Mouse (Mus musculus): ENCODE results near the gene Ttbk1. TPM values are rescaled to one million over a fixed set of nuclear protein-coding genes. Genes with fewer than 3 reads are reported as not detected.
A peak's percentile ranks its signal among the peaks of the same experiment; 100 is the strongest.

The Ttbk1 gene
- polyA plus RNA-seq, 1 experiment = 0.25 TPM

GRCm38 (mm10) chr17:46418628-46419027 lies 68.8 kb downstream of the Ttbk1 start:
- no peak overlapping the region for H3K27ac ChIP-seq (ENCODE audit: insufficient read depth, low read depth, low read length)
- H3K36me3 ChIP-seq (ENCODE audit: control insufficient read depth, insufficient read depth, low read length) = no peaks in the 10 kb centered on the region
- TF ChIP-seq POLR2A (IDR thresholded peaks at IDR 0.05; ENCODE audit: low read depth, low read length) (no peak), CTCF (IDR thresholded peaks at IDR 0.05; ENCODE audit: extremely low read depth, insufficient read length, insufficient replicate concordance, low read depth, low read length) (no peak)
- no peaks in the 10 kb centered on the region for H3K4me1 ChIP-seq (ENCODE audit: control insufficient read depth, insufficient read depth, insufficient read length, low read length)
- 85% methylated on average over 5 of the region's 5 CpGs for WGBS
- no peak overlapping the region for H3K4me3 ChIP-seq (ENCODE audit: low read depth, low read length)
- H3K27me3 ChIP-seq (ENCODE audit: control insufficient read depth, insufficient read depth, low read length) = no peaks in the 10 kb centered on the region

- Histone ChIP-seq H3K27ac (ENCODE audit: insufficient read depth, low read depth, low read length) (no peak overlapping the region), H3K4me3 (ENCODE audit: low read depth, low read length) (no peak overlapping the region), H3K36me3 (ENCODE audit: control insufficient read depth, insufficient read depth, low read length) (peaks cover 25% of the 10 kb centered on the region), H3K27me3 (ENCODE audit: control insufficient read depth, insufficient read depth, low read length) (no peaks in the 10 kb centered on the region), H3K4me1 (ENCODE audit: control insufficient read depth, insufficient read depth, insufficient read length, low read length) (no peaks in the 10 kb centered on the region)
- WGBS = 31% methylated on average over 3 of the region's 3 CpGs
- TF ChIP-seq POLR2A (IDR thresholded peaks at IDR 0.05; ENCODE audit: low read depth, low read length) (no peak), CTCF (IDR thresholded peaks at IDR 0.05; ENCODE audit: extremely low read depth, insufficient read length, insufficient replicate concordance, low read depth, low read length) (no peak)
Observed at GRCm38 (mm10) chr17:46408478-46408877, 79.0 kb downstream of the Ttbk1 start.

GRCm38 (mm10) chr17:46394631-46395030 lies 92.8 kb downstream of the Ttbk1 start:
- Histone ChIP-seq H3K4me1 (ENCODE audit: control insufficient read depth, insufficient read depth, insufficient read length, low read length) (no peaks in the 10 kb centered on the region), H3K27ac (ENCODE audit: insufficient read depth, low read depth, low read length) (no peak overlapping the region), H3K36me3 (ENCODE audit: control insufficient read depth, insufficient read depth, low read length) (peaks cover 10% of the 10 kb centered on the region), H3K27me3 (ENCODE audit: control insufficient read depth, insufficient read depth, low read length) (no peaks in the 10 kb centered on the region), H3K4me3 (ENCODE audit: low read depth, low read length) (no peak overlapping the region)
- 85% methylated on average over 1 of the region's 1 CpGs for WGBS
- TF ChIP-seq POLR2A (IDR thresholded peaks at IDR 0.05; ENCODE audit: low read depth, low read length) = no peak
- no peak for TF ChIP-seq CTCF (IDR thresholded peaks at IDR 0.05; ENCODE audit: extremely low read depth, insufficient read length, insufficient replicate concordance, low read depth, low read length)

GRCm38 (mm10) chr17:46393012-46393411 lies 94.5 kb downstream of the Ttbk1 start:
- Histone ChIP-seq H3K27me3 (ENCODE audit: control insufficient read depth, insufficient read depth, low read length) (no peaks in the 10 kb centered on the region), H3K36me3 (ENCODE audit: control insufficient read depth, insufficient read depth, low read length) (peaks cover 11% of the 10 kb centered on the region), H3K4me3 (ENCODE audit: low read depth, low read length) (no peak overlapping the region), H3K4me1 (ENCODE audit: control insufficient read depth, insufficient read depth, insufficient read length, low read length) (no peaks in the 10 kb centered on the region), H3K27ac (ENCODE audit: insufficient read depth, low read depth, low read length) (no peak overlapping the region)
- TF ChIP-seq CTCF (IDR thresholded peaks at IDR 0.05; ENCODE audit: extremely low read depth, insufficient read length, insufficient replicate concordance, low read depth, low read length) (peak; percentile 45; the same call in 1 of the 2 replicates), POLR2A (IDR thresholded peaks at IDR 0.05; ENCODE audit: low read depth, low read length) (no peak)
- WGBS = 52% methylated on average over 2 of the region's 2 CpGs

Other genes starting within 250 kb of the Ttbk1 start
- 16.2 and 24.6 TPM in 2 replicates for gene Polr1c, start 239.6 kb downstream of the Ttbk1 start, polyA plus RNA-seq (2012; rRNA removed)
- gene Yipf3, start 239.6 kb downstream of the Ttbk1 start, polyA plus RNA-seq (2012; rRNA removed) = 120 and 305 TPM in 2 replicates
- gene Lrrc73, start 234.1 kb downstream of the Ttbk1 start, polyA plus RNA-seq (2012; rRNA removed) = 1.9 and 2.8 TPM in 2 replicates
- gene Tjap1, start 204.6 kb downstream of the Ttbk1 start, polyA plus RNA-seq (2012; rRNA removed) = 43.4 and 89.2 TPM in 2 replicates
- gene Dlk2, start 190.3 kb downstream of the Ttbk1 start, polyA plus RNA-seq (2012; rRNA removed) = 0.27 and 1.0 TPM in 2 replicates
- 28.7 and 37.5 TPM in 2 replicates for gene Abcc10, start 159.3 kb downstream of the Ttbk1 start, polyA plus RNA-seq (2012; rRNA removed)
- gene Zfp318, start 103.9 kb downstream of the Ttbk1 start, polyA plus RNA-seq (2012; rRNA removed) = 1.9 and 5.8 TPM in 2 replicates
- gene Crip3, start 58.7 kb downstream of the Ttbk1 start, polyA plus RNA-seq (2012; rRNA removed) = not detected in 2 replicates
- gene Slc22a7, start 49.2 kb downstream of the Ttbk1 start, polyA plus RNA-seq (2012; rRNA removed) = not detected in 2 replicates
- 3.3 and 6.3 TPM in 2 replicates for gene Dnph1, start 9.0 kb upstream of the Ttbk1 start, polyA plus RNA-seq (2012; rRNA removed)
- gene Cul9, start 58.7 kb upstream of the Ttbk1 start, polyA plus RNA-seq (2012; rRNA removed) = 5.0 and 5.8 TPM in 2 replicates
- gene Srf, start 68.5 kb upstream of the Ttbk1 start, polyA plus RNA-seq (2012; rRNA removed) = 103 and 183 TPM in 2 replicates
- 6.6 and 6.8 TPM in 2 replicates for gene Ptk7, start 141.8 kb upstream of the Ttbk1 start, polyA plus RNA-seq (2012; rRNA removed)
- gene Klc4, start 158.3 kb upstream of the Ttbk1 start, polyA plus RNA-seq (2012; rRNA removed) = 103 and 213 TPM in 2 replicates
- gene Mrpl2, start 158.6 kb upstream of the Ttbk1 start, polyA plus RNA-seq (2012; rRNA removed) = 47.6 and 82.8 TPM in 2 replicates
- 7.6 and 12.1 TPM in 2 replicates for gene Cul7, start 162.7 kb upstream of the Ttbk1 start, polyA plus RNA-seq (2012; rRNA removed)
- gene Rrp36, start 186.7 kb upstream of the Ttbk1 start, polyA plus RNA-seq (2012; rRNA removed) = 30.8 and 47.4 TPM in 2 replicates
- gene Mea1, start 191.1 kb upstream of the Ttbk1 start, polyA plus RNA-seq (2012; rRNA removed) = 38.9 and 52.7 TPM in 2 replicates
- 48.3 and 99.3 TPM in 2 replicates for gene Klhdc3, start 193.2 kb upstream of the Ttbk1 start, polyA plus RNA-seq (2012; rRNA removed)
- gene Ppp2r5d, start 217.4 kb upstream of the Ttbk1 start, polyA plus RNA-seq (2012; rRNA removed) = 32.4 and 150 TPM in 2 replicates
- gene Pex6, start 223.8 kb upstream of the Ttbk1 start, polyA plus RNA-seq (2012; rRNA removed) = 40.1 and 74.9 TPM in 2 replicates
- 1.5 and 34.6 TPM in 2 replicates for gene Gnmt, start 241.5 kb upstream of the Ttbk1 start, polyA plus RNA-seq (2012; rRNA removed)